Mouse (Mus musculus) urinary bladder, postnatal 25 days (tissue): ENCODE measurements around the gene Cilp2.

Experiments
- DNase-seq: peaks from one replicate; pipeline ENCODE4 v3.0.0; 2022; ENCODE audit warnings: low spot score

Gene Cilp2

DNA sequence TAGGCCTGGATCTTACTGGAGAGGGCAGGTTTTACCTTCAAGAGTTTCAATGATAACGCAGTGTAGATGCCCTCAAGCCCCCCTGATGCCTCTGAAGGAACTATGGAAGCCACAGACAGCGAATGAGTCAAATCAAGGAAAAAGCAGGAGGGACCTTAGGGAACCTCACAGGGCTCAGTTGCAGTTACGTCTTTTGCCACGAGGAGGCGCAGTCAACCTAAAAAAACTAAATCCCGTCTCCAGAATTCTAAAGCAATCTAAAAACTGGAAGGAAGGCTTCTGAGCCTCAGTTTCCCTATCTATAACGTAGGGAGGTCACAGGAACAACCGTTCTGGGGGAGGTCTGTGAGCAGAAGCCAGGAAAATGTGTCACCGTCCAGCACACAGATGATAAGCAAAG is 13.3 kb downstream of the Cilp2 start:
- peak; percentile 66 for DNase-seq

DNA sequence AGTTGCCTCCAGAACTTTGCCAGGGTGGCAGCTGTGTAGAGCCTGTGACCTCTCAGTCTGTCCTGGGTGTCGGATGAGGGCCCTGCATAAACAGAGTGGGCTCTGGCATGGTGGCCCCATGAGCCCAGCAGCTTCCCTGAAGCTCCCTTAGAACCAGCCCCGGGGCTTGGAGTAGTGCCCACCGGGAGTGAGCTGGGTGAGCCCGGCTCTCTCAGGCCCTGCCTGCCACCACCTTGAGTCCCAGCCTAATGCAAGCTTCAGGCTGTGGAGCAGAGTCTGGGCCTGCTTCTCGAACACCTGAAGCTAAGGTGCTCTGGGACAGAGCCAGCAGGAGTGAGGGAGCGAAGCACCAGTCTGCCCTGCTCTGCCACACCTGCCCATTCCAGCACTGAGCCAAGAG is 16.6 kb downstream of the Cilp2 start:
- no peak for DNase-seq

DNA sequence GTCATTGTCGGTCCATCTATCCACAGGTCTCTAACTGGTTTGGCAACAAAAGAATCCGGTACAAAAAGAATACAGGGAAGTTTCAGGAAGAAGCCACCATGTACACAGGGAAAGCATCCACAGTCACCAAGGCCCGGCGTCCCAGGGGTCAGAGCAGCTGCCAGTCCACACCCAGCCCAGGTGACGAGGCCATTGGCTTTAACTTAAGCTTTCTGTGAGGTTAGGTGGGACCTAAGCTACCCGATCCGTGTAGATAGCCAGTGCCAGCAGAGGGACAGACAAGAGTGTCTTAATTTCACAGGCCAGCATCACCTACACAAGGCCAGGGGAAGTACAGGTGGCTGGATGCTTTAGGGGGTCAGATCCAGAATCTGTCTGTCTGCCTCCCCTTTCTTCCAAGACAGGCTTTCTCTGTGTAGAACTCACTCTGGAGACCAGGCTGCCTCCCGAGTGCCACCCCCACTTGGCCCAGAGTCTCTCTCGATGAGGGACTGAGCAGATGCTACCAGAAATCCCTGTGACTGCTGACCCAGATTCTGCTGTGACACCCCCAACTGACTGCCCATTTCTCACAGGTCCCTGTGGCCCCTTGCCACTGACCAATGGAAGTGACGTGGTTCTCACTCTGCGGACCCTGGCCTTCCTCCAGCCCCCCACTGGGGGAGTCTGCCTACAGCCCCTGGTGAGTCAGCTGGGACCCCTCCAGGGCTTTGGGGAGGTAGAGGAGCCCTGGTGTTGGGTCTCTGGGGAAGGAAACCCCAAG is 17.3 kb downstream of the Cilp2 start:
- DNase-seq, result no peak

DNA sequence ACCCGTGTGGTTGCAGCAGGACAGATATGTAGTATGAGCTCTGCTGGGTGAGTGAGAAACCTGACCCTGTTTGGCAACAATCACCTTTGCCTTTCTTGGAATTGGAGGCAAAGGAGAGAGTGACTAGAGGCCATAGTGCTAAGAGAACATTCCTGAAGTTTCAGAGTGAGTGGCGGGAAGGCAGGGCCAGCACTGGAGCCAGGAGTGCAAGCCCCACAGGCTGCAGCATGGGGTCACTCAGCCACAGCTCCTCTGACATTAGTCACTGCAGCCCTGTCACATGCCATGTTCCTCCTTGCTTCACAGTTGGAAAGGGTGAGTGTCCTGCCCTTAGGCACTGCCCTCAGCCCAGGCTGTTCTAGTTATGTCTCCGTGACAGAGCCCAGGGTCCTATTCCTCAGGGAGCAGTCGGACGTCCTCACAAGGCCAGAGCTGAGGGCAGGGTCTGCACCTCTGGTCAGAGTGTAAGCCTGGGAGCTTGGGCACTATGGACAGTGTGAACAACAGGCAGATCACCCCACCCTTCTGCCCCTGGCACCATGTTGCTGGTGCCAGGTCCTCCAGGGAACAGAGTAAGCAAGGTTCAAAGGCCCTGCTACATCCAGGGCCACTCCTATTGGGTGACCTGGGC is 19.7 kb downstream of the Cilp2 start:
- DNase-seq, result no peak

DNA sequence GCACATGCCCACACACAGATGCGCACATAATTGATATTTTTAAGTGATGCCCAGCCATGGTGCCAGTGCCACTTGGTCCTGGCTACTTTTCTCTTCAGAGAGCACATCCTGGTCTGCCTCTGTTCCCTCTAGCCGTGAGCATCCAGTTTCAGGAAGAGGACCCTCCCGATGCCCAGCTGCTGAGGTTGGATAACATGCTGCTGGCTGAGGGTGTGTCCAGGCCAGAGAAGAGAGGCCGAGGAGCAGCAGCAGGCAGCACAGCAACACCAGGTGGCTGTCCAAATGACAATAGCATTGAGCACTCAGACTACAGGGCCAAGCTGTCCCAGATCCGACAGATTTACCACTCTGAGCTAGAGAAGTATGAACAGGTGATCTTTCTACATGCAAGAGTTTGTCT is 23.3 kb downstream of the Cilp2 start:
- no peak for DNase-seq

DNA sequence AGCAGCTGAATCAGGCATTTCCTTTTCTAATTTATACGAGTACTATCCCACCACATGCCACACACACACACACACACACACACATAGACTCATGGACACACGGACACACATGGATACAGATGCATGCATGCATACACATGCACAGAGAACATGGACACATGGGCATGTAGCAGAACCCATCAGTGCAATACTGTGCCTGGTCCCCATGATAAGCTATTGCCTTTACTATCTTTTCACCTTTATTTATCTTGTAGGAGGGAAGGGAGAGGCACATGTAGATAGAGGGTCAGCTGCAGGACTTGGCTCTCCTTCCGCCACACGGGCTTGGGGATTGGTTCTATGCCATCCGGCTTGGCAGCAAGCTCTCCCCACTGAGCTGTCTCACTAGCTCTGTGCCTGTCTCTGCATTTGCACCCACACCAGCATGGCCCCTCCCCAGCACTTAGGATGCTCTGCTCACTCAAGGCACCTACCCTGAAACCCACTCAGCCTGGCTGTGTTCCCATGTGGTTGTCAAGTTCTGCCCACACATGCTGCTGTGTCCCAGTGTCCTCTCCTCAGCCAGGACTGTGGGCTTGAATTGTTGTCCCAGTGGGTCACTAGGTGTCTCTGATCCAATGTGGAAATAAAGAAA is 24.0 kb downstream of the Cilp2 start:
- DNase-seq, result no peak

DNA sequence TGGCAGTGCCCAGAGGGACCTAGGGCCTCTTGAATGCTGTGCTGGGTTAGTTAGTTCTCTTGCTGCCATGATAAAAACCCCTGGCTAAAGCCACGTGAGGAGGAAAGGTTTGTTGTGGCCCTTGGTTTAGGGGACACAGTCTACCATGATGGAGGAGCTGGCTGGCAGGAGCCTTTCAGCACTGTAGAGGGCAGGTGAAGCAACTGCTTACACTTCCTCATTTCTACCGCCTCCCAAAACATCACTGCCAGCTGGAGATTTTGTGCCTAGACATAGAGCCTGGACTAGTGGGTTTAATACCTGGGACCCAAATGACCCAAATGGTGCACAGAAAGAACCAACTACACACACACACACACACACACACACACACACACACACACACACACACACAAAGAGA is 26.2 kb downstream of the Cilp2 start:
- DNase-seq, result no peak

DNA sequence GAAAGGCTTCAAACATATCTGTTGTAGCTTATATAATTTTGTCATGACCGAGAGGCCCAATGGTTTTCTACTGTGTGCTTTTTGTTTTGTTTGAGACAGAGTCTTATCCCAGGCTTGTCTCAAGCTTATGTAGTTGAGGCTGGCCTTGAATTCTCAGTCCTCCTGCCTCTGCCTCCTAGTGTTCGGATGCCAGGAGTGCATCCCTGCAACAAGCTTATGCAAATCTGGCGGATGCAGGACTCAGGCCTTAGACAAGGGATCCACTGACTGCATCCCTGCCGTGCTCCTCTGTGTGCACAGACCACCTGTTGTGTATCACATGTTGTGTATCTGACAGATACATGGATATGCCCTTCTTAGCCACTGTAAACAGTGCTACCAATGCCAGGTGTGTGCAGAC is 26.7 kb downstream of the Cilp2 start:
- no peak for DNase-seq

DNA sequence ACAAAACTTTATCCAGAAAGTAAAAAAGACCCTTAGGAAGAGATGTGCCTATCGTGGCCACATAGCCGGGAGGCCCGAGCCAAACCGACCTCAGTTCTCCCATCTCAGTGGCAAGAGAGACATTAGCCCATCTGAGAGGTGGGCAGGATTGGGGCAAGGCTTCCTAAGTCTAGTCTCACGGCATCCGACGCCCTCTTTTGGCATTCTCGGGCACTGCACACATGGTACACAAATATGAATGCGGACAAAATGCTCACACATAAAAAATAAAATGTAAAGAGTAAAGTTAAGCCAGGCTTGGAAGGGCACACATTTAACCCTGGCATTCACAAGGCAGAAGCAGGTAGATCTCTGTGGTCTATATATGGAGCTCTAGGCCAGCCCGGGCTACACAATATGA is 33.6 kb downstream of the Cilp2 start:
- no peak for DNase-seq

DNA sequence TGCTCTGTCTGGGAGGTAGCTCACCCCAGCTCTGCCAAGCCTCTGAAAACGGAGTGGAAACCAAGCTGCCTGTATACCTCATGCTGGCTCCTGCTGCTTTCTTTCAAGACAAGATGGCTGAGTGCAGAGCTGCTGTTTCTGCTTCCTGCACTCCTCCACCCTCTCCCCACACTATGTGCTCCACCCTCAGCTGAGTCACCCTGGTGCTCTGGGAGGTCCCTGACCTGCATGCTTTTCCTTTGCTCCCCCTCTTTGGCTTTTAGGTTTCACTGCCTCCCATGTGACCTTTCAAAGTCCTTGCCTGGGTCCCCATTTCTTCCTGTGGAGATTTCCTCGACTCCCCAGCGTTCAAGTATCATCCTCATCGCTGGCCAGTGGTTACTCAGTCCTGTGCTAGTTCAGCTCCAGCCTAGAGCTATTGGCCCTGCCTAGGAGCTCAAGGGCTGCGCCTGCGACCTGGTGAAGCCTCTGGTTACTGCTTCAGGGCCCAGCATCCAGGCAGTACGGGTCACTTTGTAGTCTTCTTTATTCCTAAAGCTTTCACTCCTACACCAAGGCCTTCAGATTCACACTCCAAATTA is 36.5 kb downstream of the Cilp2 start:
- DNase-seq, result no peak

DNA sequence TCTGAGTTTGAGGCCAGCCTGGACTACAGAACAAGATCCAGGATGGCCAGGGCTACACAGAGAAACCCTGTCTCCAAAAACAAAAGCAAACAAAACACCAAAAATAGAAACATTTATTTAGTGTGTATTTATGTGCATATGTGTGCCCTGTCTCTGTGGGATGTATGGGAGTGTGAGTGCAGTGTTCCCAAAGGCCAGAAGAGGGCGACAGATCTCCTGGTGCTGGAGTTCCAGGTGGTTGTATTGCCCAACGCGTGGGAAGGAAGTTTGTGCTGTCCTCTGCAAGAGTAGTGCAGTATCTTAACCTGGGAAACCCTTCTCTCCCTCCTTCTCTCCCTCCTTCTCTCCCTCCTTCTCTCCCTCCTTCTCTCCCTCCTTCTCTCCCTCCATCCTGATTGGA is 37.6 kb downstream of the Cilp2 start:
- DNase-seq, result no peak

DNA sequence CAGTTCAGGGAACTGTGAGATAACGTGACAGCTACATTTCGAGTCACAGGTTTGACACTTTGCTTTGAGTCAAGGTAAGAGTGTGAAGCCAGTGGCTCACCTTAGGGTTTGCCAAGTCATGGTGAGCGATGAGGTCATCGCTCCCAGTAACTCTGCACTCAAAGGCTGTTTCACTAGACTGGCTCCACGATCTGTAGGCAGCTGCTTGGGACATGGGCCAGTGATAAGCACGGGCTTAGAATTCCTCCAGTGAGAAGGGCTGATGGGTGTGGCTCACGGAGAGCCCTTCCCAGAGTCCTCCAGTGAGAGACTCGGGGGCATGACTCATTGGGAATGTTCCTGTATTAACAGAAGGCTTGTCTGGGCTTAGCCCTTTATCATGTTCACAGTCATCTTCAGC is 38.5 kb downstream of the Cilp2 start:
- peak; percentile 51 for DNase-seq

DNA sequence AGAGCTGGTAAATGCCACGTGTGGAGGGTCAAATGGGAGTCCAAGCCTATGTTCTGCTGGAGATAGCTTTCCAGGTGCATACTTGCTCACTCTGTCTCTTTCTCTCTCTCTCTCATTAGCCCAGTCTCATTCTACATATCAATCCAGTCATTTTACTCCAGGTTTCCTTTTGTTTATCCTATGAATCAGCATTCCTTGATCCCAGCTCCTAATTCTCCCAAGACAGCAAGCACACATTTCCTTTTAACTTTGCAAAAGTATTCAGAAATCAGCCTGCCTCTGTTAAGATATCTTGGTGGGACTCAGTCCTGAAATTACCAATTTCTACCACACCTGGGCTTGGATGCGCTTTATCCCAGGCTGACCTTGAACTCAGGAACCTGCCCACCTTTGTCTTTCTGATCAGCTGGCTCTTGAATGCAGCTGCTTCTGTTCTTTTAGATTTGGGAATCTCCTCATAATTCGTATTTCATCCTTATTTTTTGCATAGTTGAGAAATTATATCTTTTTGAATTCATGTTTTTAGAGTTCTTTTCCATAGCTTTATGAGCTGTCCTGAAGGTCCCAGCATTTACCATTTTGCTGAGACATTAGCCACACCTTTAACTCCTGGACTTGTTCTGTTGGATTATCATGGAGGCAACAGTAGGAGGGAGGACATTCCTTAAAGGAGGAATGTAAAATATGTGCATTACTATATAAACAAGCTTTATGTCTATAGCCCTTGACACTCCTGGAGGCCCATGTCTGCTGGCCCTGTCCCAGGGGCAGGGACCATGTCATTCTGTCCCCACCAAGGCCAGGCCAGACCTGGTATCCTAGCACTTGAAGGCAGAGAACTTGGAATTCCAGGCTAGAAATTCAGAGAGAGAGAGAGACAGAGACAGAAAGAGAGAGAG is 40.1 kb downstream of the Cilp2 start:
- DNase-seq, result no peak

DNA sequence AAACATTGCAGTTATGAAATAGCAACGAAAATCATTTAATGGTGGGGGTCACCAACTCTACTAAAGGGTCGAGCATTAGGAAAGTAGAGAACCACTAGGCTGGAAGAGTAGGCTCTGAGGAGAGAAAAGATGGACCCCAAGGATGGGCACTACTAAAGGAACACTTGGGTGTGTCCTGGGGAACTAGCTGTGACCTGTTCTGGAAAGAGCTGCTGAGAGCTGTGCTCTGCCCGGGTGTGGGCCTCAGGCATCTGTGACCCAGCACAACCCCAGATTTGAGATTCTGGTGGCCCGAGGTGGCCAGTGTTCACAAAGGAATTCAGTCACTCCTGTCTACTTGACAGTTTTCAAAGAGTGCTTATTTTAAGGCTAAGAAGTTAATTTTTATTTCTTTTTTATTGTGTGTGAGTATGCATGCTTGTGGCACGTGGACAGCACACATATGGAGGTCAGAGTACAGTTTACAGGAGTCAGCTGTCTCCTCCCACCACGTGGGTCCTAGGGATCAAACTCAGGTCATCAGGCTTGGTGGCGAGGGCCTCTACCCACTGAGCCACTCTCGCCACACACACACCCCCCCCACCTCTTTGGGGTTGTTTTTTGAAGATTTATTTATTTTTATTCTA is 50.3 kb downstream of the Cilp2 start:
- DNase-seq, result no peak

DNA sequence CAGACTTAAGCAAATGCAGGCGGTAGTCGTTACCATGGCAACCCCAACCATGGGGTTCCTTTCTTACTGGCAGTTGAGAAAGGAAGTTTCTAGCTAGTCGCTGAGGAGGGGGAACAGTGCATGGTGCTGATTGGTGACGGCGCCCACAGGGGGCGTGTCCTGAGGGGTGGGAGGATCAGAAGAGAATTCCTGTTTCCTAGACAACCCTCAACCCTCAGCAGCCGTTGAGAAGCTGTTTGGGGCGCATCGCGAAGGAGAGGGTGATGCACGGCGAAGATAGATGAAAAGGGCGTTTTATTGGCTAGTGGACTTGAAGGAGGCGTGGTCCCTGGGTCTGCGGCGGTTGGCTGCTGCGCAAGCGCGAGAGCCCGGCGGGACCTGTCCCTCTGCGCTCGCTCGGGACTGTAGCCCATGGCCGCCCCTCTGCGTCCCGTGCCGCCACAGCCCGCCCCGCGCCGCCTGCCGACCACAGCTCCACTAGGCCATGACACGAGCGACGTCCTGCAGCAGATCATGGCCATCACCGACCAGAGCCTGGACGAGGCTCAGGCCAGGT is 55.1 kb downstream of the Cilp2 start, which contains the start of gene Pbx4:
TSS of gene Pbx4 (plus strand) at position 194 of the 556 bp plus-strand sequence.
- DNase-seq, result peak; percentile 52
